Mouse (Mus musculus): ENCODE data around the gene Prim2.

- no peak for TF ChIP-seq POLR2A (IDR thresholded peaks at IDR 0.05; ENCODE audit: low read depth, low read length)
- no peak for TF ChIP-seq CTCF (IDR thresholded peaks at IDR 0.05; ENCODE audit: extremely low read depth, insufficient read length, insufficient replicate concordance, low read depth, low read length)
These were observed 20.0 kb upstream of the Prim2 start for GRCm38 (mm10) chr1:33689446-33690086.

Measured in small intestine, adult 2 months (tissue).